Mouse (Mus musculus): ENCODE results near the gene Nudt5. TPM values are rescaled to one million over a fixed set of nuclear protein-coding genes. Genes with fewer than 3 reads are reported as not detected.
A peak's percentile ranks its signal among the peaks of the same experiment; 100 is the strongest.

Gene Nudt5
- total RNA-seq, 4 experiments from 2014 or later: 34.7 to 42.0 (median 38.7) TPM

DNA sequence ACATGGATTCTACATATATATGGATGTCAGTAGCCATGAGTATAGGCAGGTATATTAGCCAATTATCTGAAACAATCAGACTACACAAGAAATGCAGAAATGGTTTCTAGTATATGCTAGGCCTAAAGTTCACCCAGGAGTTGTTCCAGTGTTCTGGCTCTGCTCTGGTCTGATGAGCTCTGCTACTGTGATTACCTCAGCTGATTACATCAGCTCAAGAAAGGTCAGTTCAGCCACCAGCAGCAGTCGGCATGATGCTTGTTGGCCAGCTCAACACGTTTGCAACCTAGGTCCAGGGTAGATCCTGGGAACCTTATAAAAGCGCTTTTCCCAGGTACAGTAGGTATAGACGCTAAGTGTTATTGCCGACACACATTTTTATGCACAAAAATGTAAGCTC lies 24.9 kb downstream of the Nudt5 start:
- DNase-seq: no peak

DNA sequence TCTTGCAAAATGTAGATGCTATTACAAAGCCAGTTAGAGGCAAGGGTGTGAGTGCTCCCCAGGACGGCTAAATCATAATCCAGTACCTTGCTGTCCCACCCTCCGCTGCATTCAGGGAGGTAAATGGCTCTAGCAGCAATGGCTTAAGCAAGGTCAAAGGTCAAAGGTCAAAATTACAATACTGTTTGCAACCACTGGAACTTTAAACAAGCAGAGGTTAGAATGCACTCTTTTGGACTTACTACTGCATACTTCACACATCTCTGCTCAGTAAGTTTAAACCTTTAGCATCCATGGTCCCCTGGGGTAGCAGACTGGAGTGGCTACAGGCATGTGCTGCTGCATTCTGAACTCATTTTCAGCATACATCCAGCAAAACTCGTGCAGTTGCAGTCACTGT lies 32.6 kb downstream of the Nudt5 start:
- DNase-seq: no peak

DNA sequence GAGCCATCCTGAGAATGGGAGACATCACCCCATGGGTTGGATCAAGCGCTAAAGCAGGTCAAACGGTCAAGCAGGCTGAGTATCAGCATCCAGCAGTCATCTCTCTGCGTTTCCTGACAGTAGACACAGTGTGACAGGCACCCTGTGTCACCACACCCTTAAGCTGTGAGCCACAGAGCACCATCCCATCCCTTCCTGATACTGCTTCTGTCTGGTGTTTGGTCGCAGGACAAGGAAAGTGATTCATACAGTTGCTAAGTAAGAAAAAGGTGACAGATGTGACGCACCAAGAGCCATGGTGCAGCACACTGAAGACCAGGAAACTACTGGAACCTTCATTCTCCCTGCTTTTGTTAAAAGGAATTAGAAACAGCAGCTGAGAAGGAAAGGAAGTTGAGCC lies 44.0 kb downstream of the Nudt5 start:
- DNase-seq: no peak

DNA sequence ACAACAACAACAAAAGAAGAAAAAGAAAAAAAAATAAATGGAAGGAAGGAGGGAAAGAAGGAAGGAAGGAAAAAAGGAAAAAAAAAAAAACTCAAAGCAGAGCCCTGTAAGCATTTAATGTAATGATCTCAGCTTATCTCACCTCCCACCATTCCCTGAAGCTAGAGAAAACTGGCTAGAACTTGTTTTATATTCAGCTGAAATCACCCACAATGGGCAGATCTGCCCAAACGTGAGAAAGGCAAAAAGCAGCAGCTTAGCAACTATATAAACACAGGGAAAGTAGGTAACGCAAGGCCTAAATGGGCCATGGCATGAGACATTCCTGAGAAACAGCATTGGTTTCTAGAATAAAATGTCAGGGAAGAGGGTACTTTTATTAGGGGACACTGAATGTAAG lies 44.6 kb downstream of the Nudt5 start:
- no peak for DNase-seq

DNA sequence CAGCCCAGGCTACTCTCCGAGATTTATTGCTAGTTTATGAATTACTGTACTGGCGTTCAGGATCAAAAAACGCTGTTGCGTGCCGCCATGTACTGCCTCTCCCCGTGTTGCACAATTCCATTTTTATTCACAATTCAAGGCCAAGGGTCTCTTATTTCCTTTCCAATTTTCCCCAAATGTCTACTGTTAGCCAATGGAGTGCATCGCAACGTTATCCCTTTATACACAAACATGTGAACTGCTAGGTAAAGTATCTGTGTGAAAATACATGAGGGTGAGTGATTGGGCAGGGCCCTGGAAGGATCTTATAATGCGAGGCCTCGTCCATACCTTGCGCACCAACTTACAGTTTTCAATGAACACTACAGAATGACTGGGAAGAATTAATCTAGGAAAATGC lies 49.5 kb downstream of the Nudt5 start:
- no peak for DNase-seq

DNA sequence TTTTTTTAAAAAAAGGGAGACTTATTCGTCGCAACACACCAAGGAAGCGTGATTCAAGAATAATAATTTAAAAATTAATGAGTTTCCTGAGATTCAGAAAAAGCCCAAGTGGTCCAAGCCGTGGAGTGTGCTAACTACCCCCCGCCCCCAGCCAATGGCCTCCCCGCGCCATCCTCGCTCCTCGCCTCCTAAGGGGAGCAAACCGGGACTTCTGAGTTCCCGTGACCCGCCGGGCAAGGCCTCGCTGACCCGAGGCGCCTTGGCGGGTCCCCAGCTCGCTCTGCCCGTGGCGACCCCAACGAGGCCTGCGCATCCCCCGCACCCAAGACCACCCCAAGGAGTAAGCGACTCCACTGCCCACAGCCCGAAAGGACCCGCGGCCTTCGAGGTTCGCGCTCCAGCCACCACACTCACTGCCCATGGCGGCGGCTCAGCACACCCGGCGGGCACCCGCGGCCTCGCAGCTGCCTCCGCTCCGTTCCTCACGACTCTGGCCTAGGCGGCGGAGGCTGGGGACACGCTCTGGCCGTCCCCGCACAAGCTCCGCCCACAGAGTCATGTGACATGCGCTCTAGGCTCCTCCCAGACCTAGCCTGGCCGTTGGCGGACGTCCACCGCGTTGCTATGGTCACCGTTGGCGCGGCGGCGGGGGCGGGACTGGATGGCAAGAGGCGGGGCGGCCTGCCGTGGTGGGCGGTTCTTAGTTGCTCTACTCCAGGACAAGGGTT lies 50.2 kb downstream of the Nudt5 start, which contains the start of gene Sec61a2:
Gene Sec61a2 (minus strand): TSS at position 590 of the 728 bp plus-strand sequence.
- peak; percentile 97 for DNase-seq

DNA sequence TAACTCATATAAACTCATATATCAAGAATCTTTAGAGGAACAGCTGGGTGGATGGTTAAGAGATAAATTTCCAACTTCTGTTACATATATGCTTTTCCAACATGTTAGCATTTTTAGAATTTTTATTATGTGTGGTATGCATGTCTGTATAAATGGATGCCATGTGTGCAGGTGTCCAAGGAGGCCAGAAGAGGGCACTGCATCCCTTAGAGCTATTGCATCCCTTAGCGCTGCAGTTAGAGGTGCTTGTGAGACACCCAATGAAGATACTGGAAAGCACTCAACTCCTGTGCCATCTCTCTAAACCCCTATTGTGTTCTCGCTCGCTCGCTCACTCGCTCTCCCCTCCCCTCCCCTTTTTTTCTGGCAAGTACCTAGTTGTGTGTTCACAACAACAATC lies 55.3 kb downstream of the Nudt5 start:
- DNase-seq: no peak

DNA sequence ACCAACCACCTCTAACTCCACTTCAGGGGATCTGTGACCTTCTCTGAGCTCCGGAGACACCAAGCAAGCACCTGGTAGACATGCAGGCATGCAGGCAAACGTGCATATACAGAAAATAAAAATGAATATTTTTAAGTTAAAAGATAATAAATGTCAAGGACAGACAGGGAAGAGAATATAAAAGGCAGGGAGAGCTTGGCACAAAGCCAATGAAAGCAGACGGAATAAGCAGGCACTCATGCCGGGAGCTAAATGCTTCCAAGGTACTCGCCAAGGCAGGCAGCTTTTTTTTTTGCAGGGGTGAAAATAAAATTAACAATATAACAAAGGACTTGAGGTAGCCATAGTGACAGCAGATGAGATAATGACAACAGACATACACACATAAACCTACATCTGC lies 61.3 kb downstream of the Nudt5 start:
- DNase-seq: peak; percentile 50

DNA sequence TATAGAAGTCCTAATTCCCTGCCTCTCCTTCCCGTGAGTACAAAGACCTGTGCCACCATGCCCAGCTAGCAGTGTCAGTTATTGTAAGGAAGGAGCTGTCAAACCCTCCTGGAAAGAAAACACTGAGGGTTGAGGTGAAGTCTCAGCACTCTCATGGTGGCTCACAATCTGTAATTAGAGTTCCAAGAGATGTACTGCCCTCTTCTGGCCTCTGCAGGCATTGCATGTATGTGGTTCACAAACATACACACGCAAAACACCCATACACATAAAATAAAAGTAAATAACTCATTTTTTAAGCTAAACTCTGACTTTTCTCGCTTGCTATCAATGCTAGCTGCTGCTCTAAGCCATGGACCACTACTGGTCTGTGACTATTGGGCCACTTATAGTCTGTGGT lies 61.8 kb downstream of the Nudt5 start:
- DNase-seq: peak; percentile 11

DNA sequence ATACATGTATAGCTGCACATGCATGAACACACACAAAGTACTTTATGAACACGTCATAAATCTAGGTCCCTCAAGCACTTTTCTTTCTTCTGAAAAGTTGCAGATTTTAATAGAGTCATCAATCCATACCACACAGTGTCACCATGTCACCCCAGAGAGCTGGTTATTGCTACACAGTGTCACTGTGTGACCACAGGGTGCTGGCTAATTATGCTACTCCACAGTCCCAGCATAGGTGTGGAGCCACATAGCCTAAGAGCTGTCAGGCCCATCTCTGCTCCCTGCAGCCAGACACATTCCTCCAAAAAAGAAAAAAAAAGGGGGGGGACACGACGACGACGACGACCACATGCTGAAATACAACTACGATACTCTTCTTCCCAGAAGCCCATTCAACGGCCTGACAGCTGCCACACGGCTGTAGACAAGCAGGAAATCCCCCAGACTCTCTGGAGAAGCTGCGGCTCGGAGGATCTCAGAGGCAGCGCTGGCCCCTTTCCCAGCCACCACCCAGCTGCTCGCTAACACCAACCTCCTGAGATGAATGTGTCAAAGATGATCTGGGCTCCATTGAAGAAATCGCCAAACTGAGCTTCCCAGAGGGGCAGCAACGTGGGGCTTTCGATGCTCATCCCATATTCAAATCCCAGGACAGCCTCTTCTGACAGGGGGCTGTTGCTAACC lies 66.6 kb downstream of the Nudt5 start:
- no peak for DNase-seq

Other genes starting within 250 kb of the Nudt5 start
- gene Camk1d, start 130.5 kb upstream of the Nudt5 start, total RNA-seq (2022): 10 to 100 TPM in 2 of 4 experiments, 1 to 10 TPM in 2; 7.3 to 13.2 (median 10.9) TPM
- gene Cdc123, start 145 bp downstream of the Nudt5 start, total RNA-seq (2022): 100 to 1,000 TPM; 138 to 175 (median 140) TPM
- 1 to 10 TPM in 3 of 4 experiments, not detected in 1; 1.1 to 1.4 (median 1.3) TPM for gene Gm13199, start 17.9 kb downstream of the Nudt5 start, total RNA-seq (2022)
- gene Sec61a2, start 50.4 kb downstream of the Nudt5 start, total RNA-seq (2022): 10 to 100 TPM; 33.2 to 71.0 (median 47.7) TPM
- 10 to 100 TPM; 12.2 to 23.6 (median 16.3) TPM for gene Dhtkd1, start 97.8 kb downstream of the Nudt5 start, total RNA-seq (2022)
- 10 to 100 TPM; 22.7 to 33.4 (median 28.6) TPM for gene Upf2, start 106.5 kb downstream of the Nudt5 start, total RNA-seq (2022)

All from adrenal gland, adult 8-10 months (tissue).